Mouse (Mus musculus): Measurements from ENCODE around the gene Acss2. TPM values are rescaled to one million over a fixed set of nuclear protein-coding genes. Genes with fewer than 3 reads are reported as not detected.

Gene Acss2
- polyA plus RNA-seq, 1 experiment from 2014 or later, result 13.0 TPM

DNA sequence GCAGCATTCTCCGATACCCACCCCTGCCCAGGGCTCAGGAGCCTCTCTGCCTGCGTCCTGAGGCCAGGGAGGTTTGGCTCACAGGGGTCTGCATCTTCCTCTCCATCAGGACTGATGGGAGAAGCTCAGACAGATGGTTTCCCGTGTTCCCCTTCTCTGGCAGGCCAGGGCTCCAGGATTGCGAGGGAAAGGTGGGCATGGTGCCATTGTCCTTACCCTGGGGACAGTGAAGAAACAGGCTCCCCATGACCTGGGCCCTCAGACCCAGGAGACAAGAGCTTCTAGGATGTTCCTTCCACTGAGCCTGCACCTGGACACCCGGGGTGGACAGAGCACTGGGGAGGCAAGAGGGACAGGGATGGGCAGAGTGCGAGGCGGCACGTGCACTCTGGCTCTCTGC lies 116.8 kb downstream of the Acss2 start:
- WGBS, result 91% methylated on average over 8 of the region's 8 CpGs
- ATAC-seq (replicated peaks; ENCODE audit: low FRiP score), result no peak

More for the DNA sequence above, 116.8 kb downstream of the Acss2 start:
- H3K27me3 ChIP-seq, result peaks cover 38% of the 10 kb centered on the region
- no peak overlapping the region for H3K27ac ChIP-seq
- H3K36me3 ChIP-seq, result peaks cover 75% of the 10 kb centered on the region
- no peaks in the 10 kb centered on the region for H3K9me3 ChIP-seq (replicated peaks)
- peaks cover 32% of the 10 kb centered on the region for H3K4me1 ChIP-seq
- H3K4me2 ChIP-seq, result no peak overlapping the region
- H3K9ac ChIP-seq, result no peak overlapping the region
- no peak overlapping the region for H3K4me3 ChIP-seq (replicated peaks)

MicroRNA genes within 50 kb of the gene (microRNA counts, 519-probe panel; counts per million panel counts)
- 1,871 counts per million, percentile 12 among the panel's probes with 10 or more counts for microRNA mmu-miR-499

Small RNAs within 50 kb of the gene (microRNA-seq; reads per million reads assigned to microRNA genes)
- 23.7 reads per million, percentile 41 among the genes with 10 or more reads in this experiment for gene Mir499

Other genes with a start within 250 kb of the Acss2 start
- 136 and 154 TPM in 2 replicates for gene Map1lc3a, start 241.7 kb upstream of the Acss2 start, polyA plus RNA-seq (2015; fragmentation: Nextera tagmentation; extraction: Ambion mirVana)
- 59.1 and 62.7 TPM in 2 replicates for gene Pigu, start 160.5 kb upstream of the Acss2 start, polyA plus RNA-seq (2015; fragmentation: Nextera tagmentation; extraction: Ambion mirVana)
- 23.5 and 25.7 TPM in 2 replicates for gene Trp53inp2, start 136.9 kb upstream of the Acss2 start, polyA plus RNA-seq (2015; fragmentation: Nextera tagmentation; extraction: Ambion mirVana)
- gene Ncoa6, start 44.1 kb upstream of the Acss2 start, polyA plus RNA-seq (2015; fragmentation: Nextera tagmentation; extraction: Ambion mirVana), result 18.0 and 19.3 TPM in 2 replicates
- 3.2 and 4.5 TPM in 2 replicates for gene Ggt7, start 289 bp downstream of the Acss2 start, polyA plus RNA-seq (2015; fragmentation: Nextera tagmentation; extraction: Ambion mirVana)
- gene Gss, start 74.9 kb downstream of the Acss2 start, polyA plus RNA-seq (2015; fragmentation: Nextera tagmentation; extraction: Ambion mirVana), result 40.1 and 45.0 TPM in 2 replicates
- 0.93 and 1.7 TPM in 2 replicates for gene Myh7b, start 93.3 kb downstream of the Acss2 start, polyA plus RNA-seq (2015; fragmentation: Nextera tagmentation; extraction: Ambion mirVana)
- gene Trpc4ap, start 174.4 kb downstream of the Acss2 start, polyA plus RNA-seq (2015; fragmentation: Nextera tagmentation; extraction: Ambion mirVana), result 123 and 138 TPM in 2 replicates
- gene Edem2, start 211.5 kb downstream of the Acss2 start, polyA plus RNA-seq (2015; fragmentation: Nextera tagmentation; extraction: Ambion mirVana), result 36.1 and 39.0 TPM in 2 replicates
- gene Gm17581, start 217.9 kb downstream of the Acss2 start, polyA plus RNA-seq (2015; fragmentation: Nextera tagmentation; extraction: Ambion mirVana), result not detected in 2 replicates
- 11.1 and 12.3 TPM in 2 replicates for gene Procr, start 233.2 kb downstream of the Acss2 start, polyA plus RNA-seq (2015; fragmentation: Nextera tagmentation; extraction: Ambion mirVana)

Measured in kidney, embryonic 15.5 days (tissue).